Mouse (Mus musculus) embryonic fibroblast, embryonic 13.5 days (primary cell): ENCODE data around the gene Sema5b. TPM values are rescaled to one million over a fixed set of nuclear protein-coding genes. Genes with fewer than 3 reads are reported as not detected.

Experiments
- H3K27ac ChIP-seq: 2 replicates; pipeline ENCODE4 v1.5.1; 2012; ENCODE audit warnings: low read length, control low read depth, inconsistent platforms; ENCODE audit not compliant: insufficient read depth
- H3K4me1 ChIP-seq: 2 replicates; pipeline ENCODE4 v1.6.1; 2011; ENCODE audit warnings: low read length; ENCODE audit not compliant: control insufficient read depth, insufficient read depth
- H3K4me3 ChIP-seq: 2 replicates; pipeline ENCODE4 v1.5.1; 2011; ENCODE audit warnings: mild to moderate bottlenecking, control low read depth, low read length; ENCODE audit not compliant: insufficient read depth
- CTCF ChIP-seq: IDR thresholded peaks from 2 replicates; pipeline ENCODE4 v1.5.1; 2011; ENCODE audit warnings: mild to moderate bottlenecking, control low read depth, low read length, moderate library complexity, borderline replicate concordance; ENCODE audit not compliant: insufficient read depth
- POLR2A ChIP-seq: IDR thresholded peaks from 2 replicates; pipeline ENCODE4 v1.6.1; 2011; ENCODE audit warnings: low read depth, mild to moderate bottlenecking, control low read depth, low read length, moderate library complexity
- polyA plus RNA-seq: library from polyadenylated mRNA; stranded (reverse); fragments of >200 nt; gene quantifications from 2 replicates; pipeline ENCODE4 v1.2.4, GENCODE M21; 2011; ENCODE audit warnings: low read depth; ENCODE audit not compliant: missing spikeins, insufficient read length

Sema5b gene
- polyA plus RNA-seq, 1 experiment = 1.3 TPM

DNA sequence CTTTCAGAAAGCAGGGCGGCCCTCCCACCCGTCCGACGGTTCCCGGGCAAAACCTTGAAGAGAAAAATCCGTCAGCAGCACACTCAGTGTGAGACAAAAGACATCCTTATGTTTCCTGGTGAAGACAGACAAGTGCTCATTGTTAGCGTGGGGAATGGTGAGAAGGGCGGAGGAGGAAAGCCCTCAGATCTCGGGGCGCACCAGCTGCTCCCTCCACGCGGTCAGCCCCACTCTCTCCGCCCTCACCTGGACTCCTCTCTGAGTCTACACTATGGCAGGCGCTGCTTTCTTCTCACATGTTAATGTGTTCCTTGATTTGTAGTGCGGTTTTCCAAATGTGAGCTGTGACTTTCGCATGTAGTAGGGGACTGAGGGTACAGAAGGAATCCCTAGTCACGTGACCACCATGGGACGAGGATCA lies 47.8 kb downstream of the Sema5b start:
- no peaks in the 10 kb centered on the region for H3K4me1 ChIP-seq
- no peak overlapping the region for H3K27ac ChIP-seq
- TF ChIP-seq CTCF (no peak), POLR2A (no peak)
- H3K4me3 ChIP-seq = no peak overlapping the region

DNA sequence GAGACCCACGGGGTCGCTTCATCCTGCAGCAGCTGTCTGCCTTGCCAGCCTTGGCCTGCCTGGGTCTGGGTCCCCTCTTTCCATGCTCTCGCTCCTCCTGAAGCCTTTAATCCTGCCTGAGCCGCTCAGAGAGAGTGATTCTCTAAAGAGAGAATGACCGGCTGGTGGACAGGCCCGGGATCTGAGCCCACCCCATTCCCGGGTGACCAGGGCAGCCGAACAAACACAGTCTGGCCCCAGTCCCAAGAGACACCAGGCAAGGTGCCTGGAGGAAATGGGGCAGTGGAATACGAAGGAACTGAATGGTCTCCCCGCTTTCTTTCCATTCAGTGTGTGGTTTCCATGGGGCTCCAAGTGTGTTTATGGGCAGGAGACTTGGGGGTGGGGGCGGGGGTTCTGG lies 50.8 kb downstream of the Sema5b start:
- Histone ChIP-seq H3K4me1 (peaks cover 6% of the 10 kb centered on the region; the same call in 1 of the 2 replicates), H3K27ac (no peak overlapping the region)

DNA sequence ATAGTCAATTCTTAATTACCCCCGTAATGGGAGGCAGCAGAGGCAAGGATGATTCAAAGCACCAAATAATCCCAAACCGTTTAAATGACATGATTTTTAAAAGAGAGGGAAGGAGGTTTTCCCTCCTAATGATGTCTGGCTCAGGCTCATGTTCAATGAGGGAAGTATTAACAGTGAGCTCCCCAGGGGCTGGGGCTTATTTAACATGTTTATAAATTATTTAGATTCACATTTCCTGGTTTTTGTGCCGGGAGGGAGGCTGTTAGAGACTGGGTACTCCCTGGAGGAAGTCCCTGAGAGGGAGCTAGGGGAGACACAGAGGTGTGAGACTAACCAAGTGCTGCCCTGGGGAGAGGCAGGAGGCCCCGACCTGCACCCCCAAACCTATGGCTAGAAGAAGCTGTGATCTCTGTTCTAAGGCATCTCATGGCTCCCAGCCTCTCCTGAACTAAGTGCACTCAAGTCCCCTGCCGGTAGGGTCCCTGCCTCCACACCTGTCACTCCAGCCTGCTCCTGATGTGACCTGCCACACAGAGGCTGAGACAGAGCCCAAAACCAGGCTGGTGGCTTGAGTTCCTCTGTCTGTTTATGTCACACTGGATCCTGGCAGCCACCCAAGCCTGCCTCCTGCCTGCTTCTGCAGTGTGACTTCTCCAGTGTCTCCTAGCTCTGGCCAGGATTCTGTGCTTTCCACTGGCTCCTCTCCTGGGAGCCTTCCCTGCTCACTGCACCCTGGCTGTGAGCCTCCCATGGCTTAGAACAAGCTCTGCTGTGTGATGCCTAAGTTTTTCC lies 51.5 kb downstream of the Sema5b start:
- Histone ChIP-seq H3K27ac (no peak overlapping the region), H3K4me1 (peaks cover 8% of the 10 kb centered on the region; the same call in 1 of the 2 replicates)

More for the DNA sequence above, 50.8 kb downstream of the Sema5b start:
- H3K4me3 ChIP-seq = no peak overlapping the region
- TF ChIP-seq POLR2A (no peak), CTCF (no peak)

DNA sequence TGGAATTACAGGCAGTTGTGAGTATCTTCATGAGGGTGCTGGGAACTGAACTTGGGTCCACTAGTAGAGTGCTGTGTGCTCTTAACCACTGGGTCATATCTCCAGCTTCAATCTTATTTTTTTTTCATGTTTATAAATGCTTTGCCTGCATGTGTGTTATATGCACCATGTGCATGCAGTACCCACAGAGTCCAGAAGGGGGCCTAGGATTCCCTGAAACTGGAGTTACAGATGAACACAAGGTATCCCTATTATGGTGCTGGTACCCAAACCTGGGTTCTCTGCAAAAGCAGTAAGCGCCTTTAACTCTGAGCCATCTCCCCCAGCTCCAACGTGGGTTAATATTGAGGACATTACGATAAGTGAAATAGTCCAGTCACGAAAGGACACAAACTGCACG lies 52.5 kb downstream of the Sema5b start:
- TF ChIP-seq POLR2A = no peak
- no peak for TF ChIP-seq CTCF
- Histone ChIP-seq H3K4me1 (peaks cover 8% of the 10 kb centered on the region; the same call in 1 of the 2 replicates), H3K4me3 (no peak overlapping the region), H3K27ac (no peak overlapping the region)

More for the DNA sequence above, 51.5 kb downstream of the Sema5b start:
- TF ChIP-seq POLR2A (no peak), CTCF (no peak)
- H3K4me3 ChIP-seq = no peak overlapping the region

DNA sequence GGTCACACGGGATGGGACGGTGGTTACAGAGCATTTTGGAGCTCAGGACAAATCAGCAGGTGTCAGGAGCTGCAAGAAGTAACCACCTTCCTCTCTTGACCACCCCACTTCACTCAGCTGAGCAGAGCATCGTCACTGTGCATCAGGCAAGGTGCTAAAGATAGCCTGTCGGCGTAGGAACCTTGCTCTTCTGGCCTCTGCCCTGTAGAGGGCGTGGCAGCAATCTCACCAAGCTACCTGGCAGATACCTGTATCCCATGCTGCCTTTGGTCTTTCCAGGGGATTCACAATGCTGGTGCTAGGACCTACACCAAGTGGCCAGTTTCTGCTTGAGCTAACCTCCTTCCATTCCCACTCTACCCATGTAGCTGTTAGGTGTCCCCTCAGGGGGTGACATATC lies 55.3 kb downstream of the Sema5b start:
- TF ChIP-seq POLR2A (no peak), CTCF (no peak)
- Histone ChIP-seq H3K4me1 (peaks cover 8% of the 10 kb centered on the region; the same call in 1 of the 2 replicates), H3K4me3 (no peak overlapping the region), H3K27ac (no peak overlapping the region)

DNA sequence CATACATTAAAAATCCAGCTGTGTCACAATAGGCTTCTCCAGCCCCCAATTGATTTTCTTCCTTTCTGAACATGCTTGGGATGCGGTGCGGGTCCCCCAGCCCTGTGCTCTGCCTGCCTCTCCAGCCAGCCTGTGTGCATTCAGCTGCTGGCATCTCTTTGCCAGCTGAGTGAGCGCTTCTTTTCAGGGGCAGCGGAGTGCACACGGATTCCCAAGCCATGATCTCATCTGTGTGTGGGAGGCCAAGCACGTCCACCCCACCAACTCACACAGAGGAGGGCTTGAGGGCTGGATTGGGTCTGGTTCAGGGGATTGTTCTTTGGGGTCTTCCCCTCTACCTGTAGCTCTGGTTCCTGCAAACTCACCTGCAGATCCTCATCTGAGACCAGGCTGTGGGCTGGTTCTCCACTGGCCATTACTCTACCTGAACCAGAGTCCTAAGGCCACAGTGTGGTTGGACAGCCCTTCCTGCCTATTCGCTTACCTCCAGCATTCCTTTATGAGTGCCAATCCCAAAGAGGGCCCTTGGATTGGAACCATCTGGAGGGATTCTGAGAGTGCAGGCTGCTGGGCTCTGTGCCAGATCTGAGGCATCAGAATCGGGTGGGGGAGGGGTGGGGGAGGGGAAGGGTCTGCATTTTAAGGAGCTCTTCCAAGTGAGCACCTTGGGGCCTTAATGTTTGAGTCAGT lies 55.9 kb downstream of the Sema5b start:
- no peak overlapping the region for H3K27ac ChIP-seq

DNA sequence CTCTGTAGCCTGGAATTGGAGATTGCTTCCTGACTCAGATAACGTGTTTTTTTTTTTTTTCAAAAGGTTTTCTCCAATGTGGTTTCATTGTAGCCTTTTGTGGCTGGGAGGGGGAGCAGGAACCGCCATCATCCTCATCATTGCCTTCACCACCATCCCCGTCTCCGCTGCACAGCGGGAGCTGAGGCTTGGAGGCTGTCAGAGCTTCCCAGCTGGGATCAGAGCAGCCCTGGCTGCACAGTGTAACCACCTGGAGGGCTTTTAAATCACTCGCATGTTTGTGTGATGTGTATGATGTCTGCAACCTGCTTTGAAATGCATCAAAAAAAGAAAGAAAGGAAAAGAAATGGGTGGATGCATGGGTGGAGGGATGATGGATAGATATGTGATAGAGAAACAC lies 57.0 kb downstream of the Sema5b start:
- Histone ChIP-seq H3K4me1 (peaks cover 8% of the 10 kb centered on the region; the same call in 1 of the 2 replicates), H3K4me3 (no peak overlapping the region), H3K27ac (no peak overlapping the region)
- TF ChIP-seq POLR2A (no peak), CTCF (no peak)

More for the DNA sequence above, 55.9 kb downstream of the Sema5b start:
- TF ChIP-seq POLR2A (no peak), CTCF (no peak)
- Histone ChIP-seq H3K4me1 (peaks cover 8% of the 10 kb centered on the region; the same call in 1 of the 2 replicates), H3K4me3 (no peak overlapping the region)

DNA sequence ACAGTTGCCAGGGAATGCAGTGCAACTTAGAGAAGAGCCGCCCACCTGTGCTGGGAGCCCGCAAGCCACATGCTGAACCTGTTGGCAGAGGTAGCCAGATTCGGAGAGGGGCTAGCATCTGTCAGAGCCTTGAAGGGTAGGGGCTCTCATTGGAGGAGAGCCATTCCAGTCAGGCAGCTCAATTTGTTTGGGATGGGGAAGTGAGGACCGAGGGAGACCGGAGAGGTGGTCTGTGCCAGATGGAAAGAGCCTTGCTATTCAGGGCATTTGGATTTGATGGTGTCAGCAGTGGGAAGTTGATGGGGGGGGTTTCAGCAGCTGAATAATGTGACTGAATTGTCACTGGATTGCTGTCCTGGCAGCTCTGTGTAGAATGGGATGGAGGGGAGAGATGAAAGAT lies 57.9 kb downstream of the Sema5b start:
- peaks cover 8% of the 10 kb centered on the region; the same call in 1 of the 2 replicates for H3K4me1 ChIP-seq
- H3K4me3 ChIP-seq = no peak overlapping the region
- no peak overlapping the region for H3K27ac ChIP-seq
- no peak for TF ChIP-seq POLR2A
- no peak for TF ChIP-seq CTCF

DNA sequence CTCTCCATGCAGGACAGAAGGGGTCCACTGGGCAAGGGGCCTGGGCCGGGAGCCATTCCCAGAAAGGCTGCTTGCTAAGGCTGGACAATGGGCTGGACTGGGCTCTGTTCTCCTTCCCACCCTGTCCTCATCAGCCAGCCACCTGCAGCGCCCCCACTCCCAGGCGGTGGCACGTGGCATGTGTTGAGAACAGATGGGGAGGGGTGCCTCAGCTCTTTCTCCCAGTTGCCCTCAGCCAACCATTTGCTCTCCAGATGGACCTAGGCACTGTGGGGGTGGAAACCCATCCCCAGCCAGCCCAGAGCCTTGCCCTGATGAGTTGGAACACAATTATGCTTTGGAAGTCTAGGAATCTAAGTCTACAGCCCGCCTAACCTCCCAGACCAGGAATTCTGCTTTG lies 59.3 kb downstream of the Sema5b start:
- Histone ChIP-seq H3K4me3 (no peak overlapping the region), H3K27ac (no peak overlapping the region), H3K4me1 (peaks cover 8% of the 10 kb centered on the region; the same call in 1 of the 2 replicates)
- no peak for TF ChIP-seq CTCF
- TF ChIP-seq POLR2A = no peak

DNA sequence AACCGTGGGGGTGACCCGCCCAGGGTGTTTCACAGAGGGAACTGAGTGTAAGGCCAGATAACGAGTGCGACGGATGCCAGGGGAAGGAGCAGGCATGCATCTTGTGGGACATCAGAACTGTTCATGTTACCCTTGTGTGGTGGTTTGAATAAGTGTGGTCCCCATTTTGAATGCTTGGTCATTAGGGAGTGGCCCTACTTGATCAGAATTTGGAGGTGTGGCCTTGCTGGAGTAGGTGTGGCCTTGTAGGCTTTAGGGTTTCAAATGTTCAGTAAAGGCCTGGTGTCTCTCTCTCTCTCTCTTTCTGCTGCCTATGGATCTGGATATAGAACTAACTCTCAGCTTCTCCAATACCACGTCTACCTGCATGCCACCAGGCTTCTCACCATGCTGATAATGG lies 60.5 kb downstream of the Sema5b start:
- H3K27ac ChIP-seq = no peak overlapping the region
- TF ChIP-seq CTCF (no peak), POLR2A (no peak)

More for the DNA sequence above, 60.5 kb downstream of the Sema5b start:
- peaks cover 5% of the 10 kb centered on the region; the same call in 1 of the 2 replicates for H3K4me1 ChIP-seq
- no peak overlapping the region for H3K4me3 ChIP-seq
